Mouse (Mus musculus) liver, embryonic 12.5 days (tissue): ENCODE results near the gene Micu2. TPM values are rescaled to one million over a fixed set of nuclear protein-coding genes. Genes with fewer than 3 reads are reported as not detected.
"Not testable (repeated sequence)": the region's sequence is repeated elsewhere in the genome, so short reads cannot be mapped to it uniquely, and the experiment has no call there.

Source experiments
- ATAC-seq: fragments of 200-750 bp; cut with Nextera tagmentation; 2 replicates; pipeline ENCODE4 v1.8.0; 2017; ENCODE audit warnings: moderate number of reproducible peaks, mild to moderate bottlenecking, moderate library complexity
- H3K27ac ChIP-seq: fragments of 300-500 bp; sonication (generic); 2 replicates; pipeline ENCODE4 v1.5.1; 2016; ENCODE audit warnings: mild to moderate bottlenecking
- H3K27me3 ChIP-seq: fragments of 300-500 bp; sonication (generic); replicated peaks from 2 replicates; pipeline ENCODE4 v1.6.1; 2016; ENCODE audit warnings: mild to moderate bottlenecking, moderate library complexity
- H3K36me3 ChIP-seq: fragments of 300-500 bp; sonication (generic); 2 replicates; pipeline ENCODE4 v1.6.1; 2016; ENCODE audit warnings: mild to moderate bottlenecking, moderate library complexity
- H3K4me1 ChIP-seq: fragments of 300-500 bp; sonication (generic); 2 replicates; pipeline ENCODE4 v1.6.1; 2016
- H3K4me2 ChIP-seq: fragments of 300-500 bp; sonication (generic); 2 replicates; pipeline ENCODE4 v1.6.1; 2016; ENCODE audit warnings: mild to moderate bottlenecking, moderate library complexity
- H3K4me3 ChIP-seq: fragments of 300-500 bp; sonication (generic); 2 replicates; pipeline ENCODE4 v1.5.1; 2016; ENCODE audit warnings: mild to moderate bottlenecking, moderate library complexity
- H3K9ac ChIP-seq: fragments of 300-500 bp; sonication (generic); 2 replicates; pipeline ENCODE4 v1.6.1; 2016; ENCODE audit warnings: mild to moderate bottlenecking, moderate library complexity
- H3K9me3 ChIP-seq: fragments of 300-500 bp; sonication (generic); replicated peaks from 2 replicates; pipeline ENCODE4 v1.6.1; 2016; ENCODE audit warnings: mild to moderate bottlenecking, moderate library complexity
- WGBS: fragments of 180-500 bp; shearing (Covaris S2); methylation state at CpG from one replicate; pipeline ENCODE4 v1.1.7; 2016; ENCODE audit not compliant: insufficient replicate concordance; 5-methylcytosine and 5-hydroxymethylcytosine counted together
- polyA plus RNA-seq: library from polyadenylated mRNA; unstranded; fragments of >200 nt; fragmentation: Nextera tagmentation; extraction: Ambion mirVana; gene quantifications from 2 replicates; pipeline ENCODE4 v1.2.1, GENCODE M21; 2016

Micu2 gene
- polyA plus RNA-seq, 1 experiment from 2014 or later: 51.5 TPM

GRCm38 (mm10) chr14:57911316-57911715 is 87.7 kb downstream of the Micu2 start:
- 69% methylated on average over 4 of the region's 4 CpGs for WGBS
- Histone ChIP-seq H3K4me3 (no peak overlapping the region), H3K4me1 (peaks cover 29% of the 10 kb centered on the region), H3K9me3 (no peaks in the 10 kb centered on the region), H3K27me3 (no peaks in the 10 kb centered on the region), H3K9ac (no peak overlapping the region), H3K27ac (no peak overlapping the region), H3K36me3 (peaks cover 16% of the 10 kb centered on the region), H3K4me2 (no peak overlapping the region)
- ATAC-seq: no peak

GRCm38 (mm10) chr14:57910501-57911068 is 88.5 kb downstream of the Micu2 start:
- Histone ChIP-seq H3K27ac (peak overlapping the region; percentile 47; the same call in 1 of the 2 replicates), H3K36me3 (peaks cover 9% of the 10 kb centered on the region), H3K9ac (peak overlapping the region; percentile 63), H3K4me1 (peaks cover 29% of the 10 kb centered on the region), H3K27me3 (no peaks in the 10 kb centered on the region), H3K4me2 (peak overlapping the region; percentile 68), H3K9me3 (no peaks in the 10 kb centered on the region), H3K4me3 (peak overlapping the region; percentile 43)
- WGBS: 18% methylated on average over 26 of the region's 26 CpGs
- ATAC-seq: peak; percentile 93

GRCm38 (mm10) chr14:57909297-57909696 is 89.8 kb downstream of the Micu2 start:
- Histone ChIP-seq H3K36me3 (no peaks in the 10 kb centered on the region), H3K9me3 (no peaks in the 10 kb centered on the region), H3K4me2 (no peak overlapping the region), H3K4me3 (no peak overlapping the region), H3K9ac (no peak overlapping the region), H3K27me3 (no peaks in the 10 kb centered on the region), H3K4me1 (peaks cover 29% of the 10 kb centered on the region), H3K27ac (no peak overlapping the region)
- no peak for ATAC-seq
- WGBS: 81% methylated on average over 5 of the region's 5 CpGs

- H3K36me3 ChIP-seq: no peaks in the 10 kb centered on the region
- H3K9ac ChIP-seq: no peak overlapping the region
- no peak for ATAC-seq
- peaks cover 29% of the 10 kb centered on the region for H3K4me1 ChIP-seq
- H3K4me2 ChIP-seq: no peak overlapping the region
- no peaks in the 10 kb centered on the region for H3K9me3 ChIP-seq
- no peak overlapping the region for H3K4me3 ChIP-seq
- H3K27ac ChIP-seq: no peak overlapping the region
- 43% methylated on average over 2 of the region's 2 CpGs for WGBS
- no peaks in the 10 kb centered on the region for H3K27me3 ChIP-seq
Measured at GRCm38 (mm10) chr14:57908431-57908830, 90.6 kb downstream of the Micu2 start.

- Histone ChIP-seq H3K4me3 (no peak overlapping the region), H3K4me2 (no peak overlapping the region), H3K27me3 (0 out of 2 replicates have a peak, but pooled peaks cover 3% of the 10 kb centered on the region), H3K27ac (no peak overlapping the region), H3K36me3 (no peaks in the 10 kb centered on the region), H3K4me1 (peaks cover 1% of the 10 kb centered on the region; the same call in 1 of the 2 replicates), H3K9ac (no peak overlapping the region), H3K9me3 (no peaks in the 10 kb centered on the region)
- no peak for ATAC-seq
- WGBS: 57% methylated on average over 1 of the region's 1 CpGs
Measured at GRCm38 (mm10) chr14:57901998-57902397, 97.1 kb downstream of the Micu2 start.

- no peak for ATAC-seq
- H3K27ac ChIP-seq: no peak overlapping the region
- H3K4me1 ChIP-seq: peaks cover 3% of the 10 kb centered on the region; the same call in 1 of the 2 replicates
- 88% methylated on average over 12 of the region's 12 CpGs for WGBS
- H3K9ac ChIP-seq: no peak overlapping the region
- H3K4me2 ChIP-seq: no peak overlapping the region
- 0 out of 2 replicates have a peak, but pooled peaks cover 3% of the 10 kb centered on the region for H3K27me3 ChIP-seq
- H3K36me3 ChIP-seq: no peaks in the 10 kb centered on the region
- H3K4me3 ChIP-seq: no peak overlapping the region
- H3K9me3 ChIP-seq: no peaks in the 10 kb centered on the region
Measured at GRCm38 (mm10) chr14:57896882-57897281, 102.2 kb downstream of the Micu2 start.

- not testable (repeated sequence) for H3K4me1 ChIP-seq, H3K36me3 ChIP-seq, H3K27me3 ChIP-seq, H3K9me3 ChIP-seq, H3K4me2 ChIP-seq, H3K9ac ChIP-seq, H3K27ac ChIP-seq, H3K4me3 ChIP-seq, ATAC-seq
- 46% methylated on average over 8 of the region's 8 CpGs for WGBS
Measured at GRCm38 (mm10) chr14:57896088-57896871, 102.8 kb downstream of the Micu2 start.

- Histone ChIP-seq H3K9ac (no peak overlapping the region), H3K4me1 (peaks cover 13% of the 10 kb centered on the region), H3K36me3 (no peaks in the 10 kb centered on the region), H3K9me3 (no peaks in the 10 kb centered on the region), H3K27me3 (no peaks in the 10 kb centered on the region), H3K4me2 (no peak overlapping the region), H3K27ac (no peak overlapping the region), H3K4me3 (no peak overlapping the region)
- no peak for ATAC-seq
- 80% methylated on average over 2 of the region's 2 CpGs for WGBS
Measured at GRCm38 (mm10) chr14:57894346-57894745, 104.7 kb downstream of the Micu2 start.

- no peak for ATAC-seq
- H3K9me3 ChIP-seq: no peaks in the 10 kb centered on the region
- no peaks in the 10 kb centered on the region for H3K27me3 ChIP-seq
- H3K27ac ChIP-seq: no peak overlapping the region
- H3K4me3 ChIP-seq: no peak overlapping the region
- no peak overlapping the region for H3K4me2 ChIP-seq
- WGBS: 93% methylated on average over 1 of the region's 1 CpGs
- no peaks in the 10 kb centered on the region for H3K36me3 ChIP-seq
- peaks cover 18% of the 10 kb centered on the region for H3K4me1 ChIP-seq
- H3K9ac ChIP-seq: no peak overlapping the region
Measured at GRCm38 (mm10) chr14:57892961-57893360, 106.1 kb downstream of the Micu2 start.

GRCm38 (mm10) chr14:57890011-57890842 is 108.8 kb downstream of the Micu2 start, which contains the start of gene Zdhhc20:
Zdhhc20 (minus strand) TSS chr14:57890276.
- H3K4me1 ChIP-seq: peaks cover 29% of the 10 kb centered on the region
- H3K27me3 ChIP-seq: no peaks in the 10 kb centered on the region
- peak; percentile 99 for ATAC-seq
- H3K4me3 ChIP-seq: peak within 1 kb of the TSS; percentile 88
- 5% methylated on average over 59 of the region's 65 CpGs for WGBS
- peak within 1 kb of the TSS; percentile 86 for H3K9ac ChIP-seq
- no peaks in the 10 kb centered on the region for H3K36me3 ChIP-seq
- peak within 1 kb of the TSS; percentile 99 for H3K4me2 ChIP-seq
- no peaks in the 10 kb centered on the region for H3K9me3 ChIP-seq
- peak within 1 kb of the TSS; percentile 74 for H3K27ac ChIP-seq

GRCm38 (mm10) chr14:57889541-57890010 is 109.5 kb downstream of the Micu2 start:
- under 1% methylated on average over 37 of the region's 37 CpGs for WGBS
- no peaks in the 10 kb centered on the region for H3K36me3 ChIP-seq
- H3K9me3 ChIP-seq: no peaks in the 10 kb centered on the region
- H3K9ac ChIP-seq: peak overlapping the region; percentile 86
- H3K27ac ChIP-seq: peak overlapping the region; percentile 74
- ATAC-seq: no peak
- H3K4me1 ChIP-seq: peaks cover 29% of the 10 kb centered on the region
- H3K4me2 ChIP-seq: peak overlapping the region; percentile 99
- peak overlapping the region; percentile 88 for H3K4me3 ChIP-seq
- no peaks in the 10 kb centered on the region for H3K27me3 ChIP-seq
